Mouse (Mus musculus): ENCODE measurements around the gene Zfp683. TPM values are rescaled to one million over a fixed set of nuclear protein-coding genes. Genes with fewer than 3 reads are reported as not detected.
A peak's percentile ranks its signal among the peaks of the same experiment; 100 is the strongest.

Gene Zfp683
- not detected in 2 replicates for polyA plus RNA-seq (2014; fragmentation: Nextera tagmentation; extraction: Ambion mirVana)

DNA sequence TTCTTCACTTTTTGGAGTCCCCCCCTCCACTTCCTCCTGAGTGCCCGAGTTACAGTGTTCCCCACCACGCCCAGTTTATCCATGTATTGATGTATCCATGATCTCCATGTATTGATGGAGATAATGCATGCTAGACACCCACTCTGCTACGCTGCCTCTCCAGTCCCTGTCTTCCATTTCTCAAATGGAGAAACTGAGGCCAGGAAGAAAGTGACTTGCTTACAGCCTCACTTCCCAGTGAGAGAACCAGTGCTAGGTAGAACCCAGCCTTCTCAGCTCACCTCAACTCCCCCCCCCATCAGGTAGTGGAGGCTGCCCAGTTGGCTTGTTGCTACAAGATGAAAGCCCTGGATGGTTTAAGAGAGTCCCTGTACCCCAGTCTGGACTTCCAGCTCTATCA, at the start of gene Zfp683:
Gene Zfp683, plus strand, starts transcription at position 301 of the 400 bp plus-strand sequence.
- no peak within 1 kb of the TSS for H3K4me2 ChIP-seq (replicated peaks; ENCODE audit: low read depth, low read length)
- H3K4me1 ChIP-seq (replicated peaks; ENCODE audit: control insufficient read depth, insufficient read depth, low read length): no peaks in the 10 kb centered on the region
- no peak within 1 kb of the TSS for H3K27ac ChIP-seq (ENCODE audit: low read depth, low read length)
- no peaks in the 10 kb centered on the region for H3K36me3 ChIP-seq (ENCODE audit: control insufficient read depth, insufficient read depth, low read length)
- no peaks in the 10 kb centered on the region for H3K27me3 ChIP-seq (ENCODE audit: control insufficient read depth, insufficient read depth, low read length)
- no peak within 1 kb of the TSS for H3K9ac ChIP-seq (ENCODE audit: low read depth, low read length)
- DNase-seq (ENCODE audit: low spot score) (no peak), ATAC-seq (ENCODE audit: low FRiP score) (no peak)
- 79% methylated on average over 3 of the region's 3 CpGs for WGBS
- H3K9me3 ChIP-seq (ENCODE audit: control insufficient read depth, low read length): no peaks in the 10 kb centered on the region
- H3K4me3 ChIP-seq (ENCODE audit: low read depth, low read length): no peak within 1 kb of the TSS

DNA sequence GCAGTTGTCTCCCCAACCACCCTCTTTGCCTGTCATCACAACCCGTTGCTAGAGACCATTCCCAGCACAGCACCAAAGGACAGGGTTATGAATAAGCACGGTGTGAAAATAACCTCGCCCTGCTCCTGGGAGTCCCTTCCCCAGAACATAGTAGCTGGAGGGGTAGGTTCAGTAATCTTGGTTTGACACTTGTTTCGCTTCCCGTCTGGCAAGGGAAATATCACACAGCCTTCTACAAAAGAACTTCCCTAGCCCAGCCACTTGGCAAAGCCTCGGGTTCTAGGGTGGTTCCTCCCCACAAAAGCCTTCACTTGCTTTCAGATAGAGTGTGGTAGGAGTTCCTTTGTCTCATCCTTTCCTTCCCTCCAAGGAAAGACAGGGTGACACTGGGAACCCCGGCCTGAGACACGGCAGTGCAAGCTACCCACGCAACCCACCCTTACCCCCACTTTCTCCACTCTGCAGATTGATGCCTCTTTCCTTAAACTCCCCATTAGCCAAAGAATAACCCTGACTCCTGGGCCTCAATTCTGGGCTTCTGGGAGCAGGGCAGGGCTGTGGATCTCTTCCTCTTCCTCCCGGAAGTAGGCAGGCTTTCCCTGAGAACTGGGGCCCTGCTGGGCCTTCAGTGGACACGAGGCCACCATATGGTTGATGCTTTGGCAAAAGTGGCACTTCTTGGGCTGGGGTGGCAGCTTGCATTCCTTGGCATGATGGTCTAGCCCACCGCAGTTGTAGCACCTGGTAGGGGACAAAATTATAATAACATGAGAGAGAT, 47.9 kb upstream of the Zfp683 start:
- ATAC-seq (ENCODE audit: low FRiP score): no peak

GRCm38 (mm10) chr4:134006845-134007244, 46.8 kb upstream of the Zfp683 start:
- ATAC-seq (ENCODE audit: low FRiP score): no peak
- no peaks in the 10 kb centered on the region for H3K27me3 ChIP-seq (ENCODE audit: control insufficient read depth, insufficient read depth, low read length)
- H3K9ac ChIP-seq (ENCODE audit: low read depth, low read length): no peak overlapping the region
- no peak overlapping the region for H3K27ac ChIP-seq (ENCODE audit: low read depth, low read length)
- no peak for DNase-seq (ENCODE audit: low spot score)
- H3K9me3 ChIP-seq (ENCODE audit: control insufficient read depth, low read length): no peaks in the 10 kb centered on the region
- 0 out of 2 replicates have a peak, but pooled peaks cover 4% of the 10 kb centered on the region for H3K4me1 ChIP-seq (replicated peaks; ENCODE audit: control insufficient read depth, insufficient read depth, low read length)
- H3K36me3 ChIP-seq (ENCODE audit: control insufficient read depth, insufficient read depth, low read length): no peaks in the 10 kb centered on the region
- no peak overlapping the region for H3K4me3 ChIP-seq (ENCODE audit: low read depth, low read length)
- no peak overlapping the region for H3K4me2 ChIP-seq (replicated peaks; ENCODE audit: low read depth, low read length)
- WGBS: 96% methylated on average over 3 of the region's 3 CpGs

More for the DNA sequence above, 47.9 kb upstream of the Zfp683 start:
- Histone ChIP-seq H3K9me3 (ENCODE audit: control insufficient read depth, low read length) (no peaks in the 10 kb centered on the region), H3K4me3 (ENCODE audit: low read depth, low read length) (no peak overlapping the region), H3K36me3 (ENCODE audit: control insufficient read depth, insufficient read depth, low read length) (no peaks in the 10 kb centered on the region), H3K4me1 (replicated peaks; ENCODE audit: control insufficient read depth, insufficient read depth, low read length) (no peaks in the 10 kb centered on the region), H3K9ac (ENCODE audit: low read depth, low read length) (no peak overlapping the region), H3K27ac (ENCODE audit: low read depth, low read length) (no peak overlapping the region), H3K4me2 (replicated peaks; ENCODE audit: low read depth, low read length) (no peak overlapping the region), H3K27me3 (ENCODE audit: control insufficient read depth, insufficient read depth, low read length) (no peaks in the 10 kb centered on the region)
- 89% methylated on average over 12 of the region's 12 CpGs for WGBS
- DNase-seq (ENCODE audit: low spot score): no peak

DNA sequence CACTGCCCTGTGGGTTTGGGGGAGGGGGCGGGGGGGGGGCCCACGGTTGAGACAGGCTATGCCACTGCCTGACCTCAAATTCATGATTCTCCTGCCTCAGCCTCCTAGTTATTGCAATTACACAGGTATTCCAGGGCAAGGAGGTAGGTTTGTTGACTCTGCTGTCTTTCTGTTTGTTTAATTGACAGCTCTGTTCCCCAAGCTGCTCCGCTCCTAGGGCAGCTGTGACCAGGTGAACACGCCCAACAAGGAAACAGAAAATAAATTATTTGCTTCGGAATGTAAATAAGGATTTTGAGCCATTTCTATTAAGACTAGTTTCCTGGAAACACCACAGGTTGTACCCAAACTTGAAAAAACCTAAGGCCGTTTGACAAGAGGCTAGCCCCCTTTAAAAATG, 43.9 kb upstream of the Zfp683 start:
- H3K36me3 ChIP-seq (ENCODE audit: control insufficient read depth, insufficient read depth, low read length): no peaks in the 10 kb centered on the region

DNA sequence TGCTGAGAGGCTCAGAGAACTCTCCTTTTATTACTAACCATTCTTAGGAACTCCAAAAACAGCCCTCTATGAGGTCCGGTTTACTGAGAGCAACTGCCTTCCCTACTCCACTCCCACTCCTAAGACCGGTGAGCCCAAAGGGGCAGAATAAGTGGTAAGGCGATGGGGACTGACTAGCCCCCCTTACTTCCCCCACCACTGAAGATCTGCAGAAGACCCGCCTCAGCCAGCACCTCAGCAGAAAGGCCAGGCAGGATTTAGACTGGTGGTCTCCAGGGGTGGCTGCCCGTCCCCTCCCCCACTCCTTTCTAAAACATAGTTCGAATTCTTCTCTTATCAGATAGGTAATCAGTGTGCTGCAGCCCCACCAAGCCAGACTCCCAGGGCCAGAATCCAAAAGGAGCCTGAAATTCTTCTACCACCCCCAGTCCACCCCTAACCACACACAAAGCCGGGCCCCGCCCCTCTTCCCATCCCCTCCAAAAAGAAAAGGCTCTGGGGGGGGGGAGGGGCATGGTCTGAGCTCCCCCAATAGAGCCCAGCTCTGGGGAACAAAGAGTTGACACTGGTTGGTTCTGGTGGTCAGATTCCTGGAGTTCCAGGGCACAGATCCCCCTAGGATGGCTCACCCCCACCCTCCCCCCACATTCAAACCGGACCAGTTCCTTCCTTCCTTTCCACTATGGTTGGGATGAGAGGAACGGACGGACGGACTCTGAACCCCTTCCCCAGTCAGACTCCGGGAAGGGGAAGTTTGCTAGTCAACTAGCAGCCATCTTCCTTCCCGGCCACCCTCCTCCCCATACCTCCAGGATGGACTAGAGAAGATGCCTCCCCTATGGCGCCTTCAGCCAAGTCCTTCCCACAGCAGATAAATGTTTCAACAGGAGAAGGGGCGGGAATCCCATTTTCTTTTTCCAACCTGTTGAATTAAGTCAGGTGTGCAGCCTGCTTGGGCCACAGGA, 41.9 kb upstream of the Zfp683 start:
- DNase-seq (ENCODE audit: low spot score) (peak; percentile 45), ATAC-seq (ENCODE audit: low FRiP score) (peak; percentile 45; the same call in 1 of the 2 replicates)
- 8% methylated on average over 15 of the region's 16 CpGs for WGBS
- H3K36me3 ChIP-seq (ENCODE audit: control insufficient read depth, insufficient read depth, low read length): no peaks in the 10 kb centered on the region
- no peak overlapping the region for H3K9ac ChIP-seq (ENCODE audit: low read depth, low read length)
- peaks cover 7% of the 10 kb centered on the region; the same call in 1 of the 2 replicates for H3K4me1 ChIP-seq (replicated peaks; ENCODE audit: control insufficient read depth, insufficient read depth, low read length)
- H3K4me2 ChIP-seq (replicated peaks; ENCODE audit: low read depth, low read length): peak overlapping the region; percentile 17; the same call in 1 of the 2 replicates
- no peak overlapping the region for H3K27ac ChIP-seq (ENCODE audit: low read depth, low read length)
- no peaks in the 10 kb centered on the region for H3K9me3 ChIP-seq (ENCODE audit: control insufficient read depth, low read length)
- no peak overlapping the region; the same call in 1 of the 2 replicates for H3K4me3 ChIP-seq (ENCODE audit: low read depth, low read length)
- H3K27me3 ChIP-seq (ENCODE audit: control insufficient read depth, insufficient read depth, low read length): no peaks in the 10 kb centered on the region

More for the DNA sequence above, 43.9 kb upstream of the Zfp683 start:
- Histone ChIP-seq H3K4me3 (ENCODE audit: low read depth, low read length) (no peak overlapping the region), H3K9ac (ENCODE audit: low read depth, low read length) (no peak overlapping the region), H3K27ac (ENCODE audit: low read depth, low read length) (no peak overlapping the region), H3K4me1 (replicated peaks; ENCODE audit: control insufficient read depth, insufficient read depth, low read length) (0 out of 2 replicates have a peak, but pooled peaks cover 4% of the 10 kb centered on the region), H3K9me3 (ENCODE audit: control insufficient read depth, low read length) (no peaks in the 10 kb centered on the region), H3K27me3 (ENCODE audit: control insufficient read depth, insufficient read depth, low read length) (no peaks in the 10 kb centered on the region), H3K4me2 (replicated peaks; ENCODE audit: low read depth, low read length) (no peak overlapping the region)
- 77% methylated on average over 6 of the region's 6 CpGs for WGBS
- ATAC-seq (ENCODE audit: low FRiP score) (no peak), DNase-seq (ENCODE audit: low spot score) (no peak)

DNA sequence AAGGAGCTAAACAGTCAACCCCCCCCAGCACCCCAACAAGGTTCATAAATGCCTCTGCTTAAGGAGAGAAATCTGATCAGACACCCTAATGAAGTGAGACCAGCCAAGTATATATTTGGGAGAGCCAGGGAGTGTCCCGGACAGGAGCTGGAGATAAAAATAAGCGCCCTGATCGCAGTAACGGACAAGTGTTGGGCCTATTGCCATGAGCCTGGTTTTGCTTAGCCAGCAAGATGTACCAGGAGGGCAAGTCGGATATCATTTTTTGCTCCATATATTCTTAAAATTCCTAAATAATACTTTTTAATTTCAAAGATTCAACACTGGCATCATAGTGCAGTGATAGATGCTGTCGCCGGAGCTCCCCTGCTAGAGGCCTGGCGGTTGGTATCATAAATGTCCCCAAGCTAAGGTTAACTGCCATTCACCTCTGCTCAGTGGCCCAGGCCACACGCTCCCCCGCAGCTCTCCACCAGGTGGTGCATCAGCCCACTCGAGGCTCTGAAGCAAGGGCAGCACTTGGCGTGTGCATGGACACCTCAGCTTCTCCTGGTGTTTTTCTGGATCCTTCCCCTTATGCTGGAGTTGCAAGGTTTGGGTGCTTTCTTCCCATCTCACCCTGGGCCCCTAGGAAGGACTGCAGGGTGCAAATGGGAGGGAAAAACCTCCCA, 40.6 kb upstream of the Zfp683 start:
- H3K36me3 ChIP-seq (ENCODE audit: control insufficient read depth, insufficient read depth, low read length): no peaks in the 10 kb centered on the region
- no peaks in the 10 kb centered on the region for H3K9me3 ChIP-seq (ENCODE audit: control insufficient read depth, low read length)
- no peaks in the 10 kb centered on the region for H3K27me3 ChIP-seq (ENCODE audit: control insufficient read depth, insufficient read depth, low read length)
- peak; percentile 59 for DNase-seq (ENCODE audit: low spot score)
- no peak overlapping the region for H3K4me2 ChIP-seq (replicated peaks; ENCODE audit: low read depth, low read length)
- H3K4me1 ChIP-seq (replicated peaks; ENCODE audit: control insufficient read depth, insufficient read depth, low read length): peaks cover 14% of the 10 kb centered on the region; the same call in 1 of the 2 replicates
- WGBS: 49% methylated on average over 12 of the region's 12 CpGs
- no peak overlapping the region for H3K9ac ChIP-seq (ENCODE audit: low read depth, low read length)
- no peak overlapping the region for H3K4me3 ChIP-seq (ENCODE audit: low read depth, low read length)
- ATAC-seq (ENCODE audit: low FRiP score): no peak
- H3K27ac ChIP-seq (ENCODE audit: low read depth, low read length): no peak overlapping the region

GRCm38 (mm10) chr4:134016208-134016607, 37.4 kb upstream of the Zfp683 start:
- Histone ChIP-seq H3K27ac (ENCODE audit: low read depth, low read length) (0 out of 2 replicates have a peak overlapping the region, but pooled peaks have one; percentile 36), H3K36me3 (ENCODE audit: control insufficient read depth, insufficient read depth, low read length) (no peaks in the 10 kb centered on the region), H3K27me3 (ENCODE audit: control insufficient read depth, insufficient read depth, low read length) (no peaks in the 10 kb centered on the region), H3K4me1 (replicated peaks; ENCODE audit: control insufficient read depth, insufficient read depth, low read length) (peaks cover 25% of the 10 kb centered on the region; the same call in 1 of the 2 replicates), H3K9ac (ENCODE audit: low read depth, low read length) (peak overlapping the region; percentile 27; the same call in 1 of the 2 replicates), H3K4me3 (ENCODE audit: low read depth, low read length) (peak overlapping the region; percentile 45), H3K4me2 (replicated peaks; ENCODE audit: low read depth, low read length) (peak overlapping the region; percentile 72), H3K9me3 (ENCODE audit: control insufficient read depth, low read length) (no peaks in the 10 kb centered on the region)
- ATAC-seq (ENCODE audit: low FRiP score) (no peak), DNase-seq (ENCODE audit: low spot score) (no peak)
- 6% methylated on average over 7 of the region's 7 CpGs for WGBS

GRCm38 (mm10) chr4:134016767-134017166, 36.9 kb upstream of the Zfp683 start:
- Histone ChIP-seq H3K9me3 (ENCODE audit: control insufficient read depth, low read length) (no peaks in the 10 kb centered on the region), H3K27me3 (ENCODE audit: control insufficient read depth, insufficient read depth, low read length) (no peaks in the 10 kb centered on the region), H3K4me3 (ENCODE audit: low read depth, low read length) (peak overlapping the region; percentile 45), H3K4me1 (replicated peaks; ENCODE audit: control insufficient read depth, insufficient read depth, low read length) (peaks cover 22% of the 10 kb centered on the region; the same call in 1 of the 2 replicates), H3K9ac (ENCODE audit: low read depth, low read length) (no peak overlapping the region; the same call in 1 of the 2 replicates), H3K36me3 (ENCODE audit: control insufficient read depth, insufficient read depth, low read length) (no peaks in the 10 kb centered on the region), H3K4me2 (replicated peaks; ENCODE audit: low read depth, low read length) (peak overlapping the region; percentile 72), H3K27ac (ENCODE audit: low read depth, low read length) (peak overlapping the region; percentile 87)
- DNase-seq (ENCODE audit: low spot score) (peak; percentile 65), ATAC-seq (ENCODE audit: low FRiP score) (no peak; the same call in 1 of the 2 replicates)
- WGBS: 0% methylated on average over 8 of the region's 8 CpGs

All from hindbrain, embryonic 11.5 days (tissue).